Mouse (Mus musculus): ENCODE measurements around the gene Usp5. TPM values are rescaled to one million over a fixed set of nuclear protein-coding genes. Genes with fewer than 3 reads are reported as not detected.

The Usp5 gene
- total RNA-seq, 1 experiment: 150 TPM

DNA sequence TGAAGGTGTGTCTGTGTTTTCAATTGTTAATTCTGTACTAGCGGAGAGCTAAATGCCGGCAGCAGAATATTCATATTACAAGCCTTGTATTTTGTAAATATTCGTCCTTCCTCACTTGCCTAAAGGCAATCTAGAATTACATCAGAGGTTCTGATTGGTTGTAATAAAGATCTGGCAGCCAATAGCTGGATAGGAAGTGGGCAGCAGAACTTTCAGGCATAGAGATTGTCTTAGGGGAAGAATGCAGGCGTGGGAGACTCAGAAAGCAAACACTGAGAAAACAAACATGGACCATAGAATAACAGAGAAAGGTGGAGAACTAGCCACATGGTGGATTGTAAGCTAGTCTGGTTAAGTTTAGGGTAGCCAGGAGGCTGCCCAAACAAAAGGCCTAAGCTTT lies 39.2 kb downstream of the Usp5 start:
- in situ Hi-C loops (cut with MboI; ENCODE audit: low sequenced_read_pairs in 2 of 2, unreplicated experiment in 2 of 2): no loop called here
- Histone ChIP-seq H3K4me3 (ENCODE audit: insufficient read depth in 1 of 2, low read depth in 1 of 2, low read length in 2 of 2, poor library complexity in 1 of 2, severe bottlenecking in 1 of 2) (no peak overlapping the region), H3K9ac (ENCODE audit: insufficient read depth, low read depth, low read length, poor library complexity, severe bottlenecking) (no peak overlapping the region), H3K4me1 (ENCODE audit: control insufficient read depth in 2 of 2, insufficient read depth in 2 of 2, low read length in 2 of 2, poor library complexity in 1 of 2) (peaks cover 1 to 11% of the 10 kb centered on the region in 2 experiments; a peak in 2 of 4 replicates), H3K36me3 (ENCODE audit: control insufficient read depth, insufficient read depth, low read length, poor library complexity, severe bottlenecking) (no peaks in the 10 kb centered on the region), H3K9me3 (ENCODE audit: control insufficient read depth, insufficient read depth, low read depth, low read length) (no peaks in the 10 kb centered on the region), H3K27ac (ENCODE audit: insufficient read depth, low read depth, low read length, poor library complexity, severe bottlenecking) (no peak overlapping the region)
- no peak for DNase-seq (ENCODE audit: low read depth, low spot score)
- TF ChIP-seq CHD2 (IDR thresholded peaks at IDR 0.05; ENCODE audit: low read depth, low read length) (no peak), MAFK (IDR thresholded peaks at IDR 0.05; ENCODE audit: insufficient read depth, low read depth, low read length) (no peak), ZC3H11A (IDR thresholded peaks at IDR 0.05; ENCODE audit: borderline replicate concordance, low read depth, low read length) (no peak), ZNF384 (IDR thresholded peaks at IDR 0.05; ENCODE audit: low read depth, low read length) (no peak), HCFC1 (IDR thresholded peaks at IDR 0.05; ENCODE audit: borderline replicate concordance, insufficient read depth, low read length) (no peak)

DNA sequence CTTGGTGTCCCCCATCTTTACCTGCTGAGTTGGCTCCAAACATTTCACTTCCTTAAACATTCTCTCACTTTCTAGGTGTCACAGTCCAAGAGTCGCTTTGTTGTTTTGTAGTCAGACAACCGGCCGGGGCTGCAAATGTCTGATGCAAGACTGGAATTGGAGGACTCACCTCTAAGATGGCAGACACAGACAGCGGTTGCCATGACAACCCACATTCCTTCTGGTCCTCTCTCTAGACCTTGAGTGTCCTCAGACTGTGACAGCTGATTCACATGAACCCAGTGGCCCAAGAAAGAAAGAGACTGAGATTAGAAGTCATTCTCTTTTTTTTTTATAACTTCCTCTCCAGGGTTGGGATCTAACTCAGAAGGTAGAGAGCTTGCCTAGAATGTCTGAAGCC lies 39.8 kb downstream of the Usp5 start:
- Histone ChIP-seq H3K36me3 (ENCODE audit: control insufficient read depth, insufficient read depth, low read length, poor library complexity, severe bottlenecking) (no peaks in the 10 kb centered on the region), H3K27ac (ENCODE audit: insufficient read depth, low read depth, low read length, poor library complexity, severe bottlenecking) (no peak overlapping the region), H3K9ac (ENCODE audit: insufficient read depth, low read depth, low read length, poor library complexity, severe bottlenecking) (no peak overlapping the region), H3K4me1 (ENCODE audit: control insufficient read depth in 2 of 2, insufficient read depth in 2 of 2, low read length in 2 of 2, poor library complexity in 1 of 2) (peaks cover 1 to 11% of the 10 kb centered on the region in 2 experiments; a peak in 2 of 4 replicates), H3K4me3 (ENCODE audit: insufficient read depth in 1 of 2, low read depth in 1 of 2, low read length in 2 of 2, poor library complexity in 1 of 2, severe bottlenecking in 1 of 2) (no peak overlapping the region), H3K9me3 (ENCODE audit: control insufficient read depth, insufficient read depth, low read depth, low read length) (no peaks in the 10 kb centered on the region)
- in situ Hi-C loops (cut with MboI; ENCODE audit: low sequenced_read_pairs in 2 of 2, unreplicated experiment in 2 of 2): no loop called here
- no peak for DNase-seq (ENCODE audit: low read depth, low spot score)
- TF ChIP-seq CHD2 (IDR thresholded peaks at IDR 0.05; ENCODE audit: low read depth, low read length) (no peak), ZNF384 (IDR thresholded peaks at IDR 0.05; ENCODE audit: low read depth, low read length) (no peak), MAFK (IDR thresholded peaks at IDR 0.05; ENCODE audit: insufficient read depth, low read depth, low read length) (no peak), HCFC1 (IDR thresholded peaks at IDR 0.05; ENCODE audit: borderline replicate concordance, insufficient read depth, low read length) (no peak), ZC3H11A (IDR thresholded peaks at IDR 0.05; ENCODE audit: borderline replicate concordance, low read depth, low read length) (no peak)

DNA sequence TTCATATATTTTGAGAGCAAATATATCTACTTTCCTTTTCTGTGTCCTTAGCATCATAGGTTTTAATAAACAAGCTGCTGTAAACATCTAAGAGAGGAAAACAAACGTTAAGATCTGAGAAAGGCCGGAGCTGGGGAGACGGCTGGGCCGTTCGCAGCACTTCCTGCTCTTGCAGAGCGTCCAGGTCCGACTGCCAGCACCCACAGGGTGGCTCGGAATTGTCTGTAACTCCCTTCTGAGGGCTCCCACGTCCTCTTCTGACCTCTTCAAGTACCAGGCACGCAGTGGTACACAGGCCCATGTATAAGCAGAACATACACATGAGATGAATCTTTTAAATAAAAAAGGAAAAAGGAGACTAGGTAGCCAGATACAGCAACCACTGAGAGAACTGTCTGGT lies 41.6 kb downstream of the Usp5 start:
- H3K4me1 ChIP-seq (ENCODE audit: control insufficient read depth in 2 of 2, insufficient read depth in 2 of 2, low read length in 2 of 2, poor library complexity in 1 of 2): peaks cover 3 to 13% of the 10 kb centered on the region in 2 experiments; a peak in 3 of 4 replicates
- H3K9me3 ChIP-seq (ENCODE audit: control insufficient read depth, insufficient read depth, low read depth, low read length): no peaks in the 10 kb centered on the region
- no peak for DNase-seq (ENCODE audit: low read depth, low spot score)
- no peak overlapping the region for H3K27ac ChIP-seq (ENCODE audit: insufficient read depth, low read depth, low read length, poor library complexity, severe bottlenecking)
- in situ Hi-C loops (cut with MboI; ENCODE audit: low sequenced_read_pairs in 2 of 2, unreplicated experiment in 2 of 2): no loop called here
- no peaks in the 10 kb centered on the region for H3K36me3 ChIP-seq (ENCODE audit: control insufficient read depth, insufficient read depth, low read length, poor library complexity, severe bottlenecking)
- H3K9ac ChIP-seq (ENCODE audit: insufficient read depth, low read depth, low read length, poor library complexity, severe bottlenecking): no peak overlapping the region
- TF ChIP-seq ZNF384 (IDR thresholded peaks at IDR 0.05; ENCODE audit: low read depth, low read length): no peak
- TF ChIP-seq HCFC1 (IDR thresholded peaks at IDR 0.05; ENCODE audit: borderline replicate concordance, insufficient read depth, low read length): no peak
- no peak for TF ChIP-seq CHD2 (IDR thresholded peaks at IDR 0.05; ENCODE audit: low read depth, low read length)
- no peak overlapping the region for H3K4me3 ChIP-seq (ENCODE audit: insufficient read depth in 1 of 2, low read depth in 1 of 2, low read length in 2 of 2, poor library complexity in 1 of 2, severe bottlenecking in 1 of 2)

DNA sequence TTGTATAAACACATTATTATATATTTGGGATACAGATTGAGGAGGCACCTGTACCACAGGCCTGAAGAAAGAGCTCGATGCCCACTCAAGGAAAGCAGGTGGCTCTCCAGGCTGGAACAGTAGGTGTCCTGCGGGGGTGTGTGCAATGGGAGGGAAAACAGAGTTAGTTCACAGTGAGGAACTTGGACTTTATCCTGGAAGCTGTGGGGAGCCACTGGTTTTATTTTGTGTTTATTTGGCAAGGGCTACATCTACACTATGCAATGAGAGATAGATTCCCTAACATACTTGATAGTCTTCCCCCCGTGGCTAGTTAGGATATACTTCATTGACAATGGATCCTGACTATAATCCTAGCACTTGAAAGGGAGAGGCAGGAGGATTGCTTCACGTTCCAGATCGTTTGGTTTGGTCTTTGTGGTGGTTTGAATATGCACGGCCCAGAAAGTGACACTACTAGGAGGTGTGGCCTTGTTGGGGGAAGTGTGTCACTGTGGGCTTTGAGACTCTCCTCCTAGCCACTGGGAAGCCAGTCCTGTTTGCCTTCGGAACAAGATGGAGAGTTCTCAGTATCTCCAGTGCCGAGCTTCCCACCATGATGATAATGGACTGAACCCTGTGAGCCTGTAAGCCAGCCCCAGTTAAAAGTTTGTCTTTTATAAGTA lies 42.4 kb downstream of the Usp5 start:
- H3K9me3 ChIP-seq (ENCODE audit: control insufficient read depth, insufficient read depth, low read depth, low read length): no peaks in the 10 kb centered on the region
- no peak for DNase-seq (ENCODE audit: low read depth, low spot score)
- no peak overlapping the region for H3K27ac ChIP-seq (ENCODE audit: insufficient read depth, low read depth, low read length, poor library complexity, severe bottlenecking)
- H3K4me3 ChIP-seq (ENCODE audit: insufficient read depth in 1 of 2, low read depth in 1 of 2, low read length in 2 of 2, poor library complexity in 1 of 2, severe bottlenecking in 1 of 2): no peak overlapping the region
- no peaks in the 10 kb centered on the region for H3K36me3 ChIP-seq (ENCODE audit: control insufficient read depth, insufficient read depth, low read length, poor library complexity, severe bottlenecking)
- H3K9ac ChIP-seq (ENCODE audit: insufficient read depth, low read depth, low read length, poor library complexity, severe bottlenecking): no peak overlapping the region
- H3K4me1 ChIP-seq (ENCODE audit: control insufficient read depth in 2 of 2, insufficient read depth in 2 of 2, low read length in 2 of 2, poor library complexity in 1 of 2): peaks cover 5 to 14% of the 10 kb centered on the region in 2 experiments; a peak in 3 of 4 replicates
- in situ Hi-C loops (cut with MboI; ENCODE audit: low sequenced_read_pairs in 2 of 2, unreplicated experiment in 2 of 2): no loop called here
- TF ChIP-seq ZNF384 (IDR thresholded peaks at IDR 0.05; ENCODE audit: low read depth, low read length) (no peak), ZC3H11A (IDR thresholded peaks at IDR 0.05; ENCODE audit: borderline replicate concordance, low read depth, low read length) (no peak), HCFC1 (IDR thresholded peaks at IDR 0.05; ENCODE audit: borderline replicate concordance, insufficient read depth, low read length) (no peak), MAFK (IDR thresholded peaks at IDR 0.05; ENCODE audit: insufficient read depth, low read depth, low read length) (no peak), CHD2 (IDR thresholded peaks at IDR 0.05; ENCODE audit: low read depth, low read length) (no peak)
